Mouse (Mus musculus): ENCODE measurements around the gene Pin4. TPM values are rescaled to one million over a fixed set of nuclear protein-coding genes. Genes with fewer than 3 reads are reported as not detected.

Gene Pin4
- 52.7 and 65.9 TPM in 2 replicates for polyA plus RNA-seq (2016; fragmentation: Nextera tagmentation; extraction: Ambion mirVana)

GRCm38 (mm10) chrX:102119042-102119864, at the start of gene Pin4:
TSS of gene Pin4 (plus strand) at chrX:102119447.
- Histone ChIP-seq H3K4me2 (peak within 1 kb of the TSS; percentile 68), H3K9me3 (replicated peaks) (no peaks in the 10 kb centered on the region), H3K4me3 (peak within 1 kb of the TSS; percentile 74), H3K27me3 (replicated peaks) (peaks cover 24% of the 10 kb centered on the region), H3K36me3 (peaks cover 25% of the 10 kb centered on the region), H3K27ac (peak within 1 kb of the TSS; percentile 48; the same call in 1 of the 2 replicates), H3K9ac (peak within 1 kb of the TSS; percentile 74), H3K4me1 (peaks cover 16% of the 10 kb centered on the region)
- peak; percentile 100 for ATAC-seq
- 5% methylated on average over 30 of the region's 30 CpGs for WGBS (ENCODE audit: insufficient replicate concordance)

GRCm38 (mm10) chrX:102070591-102071471, 48.4 kb upstream of the Pin4 start, which contains the start of gene Rtl5:
TSS of gene Rtl5 (minus strand) at chrX:102071304.
- Histone ChIP-seq H3K4me1 (no peaks in the 10 kb centered on the region), H3K36me3 (no peaks in the 10 kb centered on the region), H3K9me3 (replicated peaks) (no peaks in the 10 kb centered on the region), H3K4me2 (peak within 1 kb of the TSS; percentile 65), H3K9ac (peak within 1 kb of the TSS; percentile 27; the same call in 1 of the 2 replicates), H3K27ac (no peak within 1 kb of the TSS), H3K27me3 (replicated peaks) (peaks cover 85% of the 10 kb centered on the region), H3K4me3 (peak within 1 kb of the TSS; percentile 45)
- WGBS (ENCODE audit: insufficient replicate concordance) = 10% methylated on average over 60 of the region's 61 CpGs
- ATAC-seq = peak; percentile 59

GRCm38 (mm10) chrX:102071517-102071916, 47.7 kb upstream of the Pin4 start:
- Histone ChIP-seq H3K27ac (no peak overlapping the region), H3K27me3 (replicated peaks) (peaks cover 85% of the 10 kb centered on the region), H3K36me3 (no peaks in the 10 kb centered on the region), H3K4me2 (peak overlapping the region; percentile 65), H3K9me3 (replicated peaks) (no peaks in the 10 kb centered on the region), H3K4me3 (peak overlapping the region; percentile 45; the same call in 1 of the 2 replicates), H3K9ac (no peak overlapping the region), H3K4me1 (no peaks in the 10 kb centered on the region)
- no peak for ATAC-seq
- 20% methylated on average over 2 of the region's 2 CpGs for WGBS (ENCODE audit: insufficient replicate concordance)

- no peak overlapping the region for H3K27ac ChIP-seq
- H3K4me1 ChIP-seq = no peaks in the 10 kb centered on the region
- no peak overlapping the region for H3K4me3 ChIP-seq
- 73% methylated on average over 14 of the region's 14 CpGs for WGBS (ENCODE audit: insufficient replicate concordance)
- no peaks in the 10 kb centered on the region for H3K9me3 ChIP-seq (replicated peaks)
- H3K36me3 ChIP-seq = no peaks in the 10 kb centered on the region
- H3K4me2 ChIP-seq = no peak overlapping the region
- no peak for ATAC-seq
- H3K27me3 ChIP-seq (replicated peaks) = peaks cover 71% of the 10 kb centered on the region
- no peak overlapping the region for H3K9ac ChIP-seq
Observed at GRCm38 (mm10) chrX:102073605-102074325, 45.5 kb upstream of the Pin4 start.

- Histone ChIP-seq H3K27ac (no peak overlapping the region), H3K4me2 (no peak overlapping the region), H3K27me3 (replicated peaks) (peaks cover 70% of the 10 kb centered on the region), H3K4me3 (no peak overlapping the region), H3K9me3 (replicated peaks) (no peaks in the 10 kb centered on the region), H3K4me1 (no peaks in the 10 kb centered on the region), H3K9ac (no peak overlapping the region), H3K36me3 (no peaks in the 10 kb centered on the region)
- ATAC-seq = no peak
- WGBS (ENCODE audit: insufficient replicate concordance) = 74% methylated on average over 5 of the region's 5 CpGs
Observed at GRCm38 (mm10) chrX:102074435-102074834, 44.8 kb upstream of the Pin4 start.

- no peak overlapping the region for H3K4me2 ChIP-seq
- no peak for ATAC-seq
- 83% methylated on average over 4 of the region's 4 CpGs for WGBS (ENCODE audit: insufficient replicate concordance)
- no peaks in the 10 kb centered on the region for H3K9me3 ChIP-seq (replicated peaks)
- no peaks in the 10 kb centered on the region for H3K4me1 ChIP-seq
- no peak overlapping the region for H3K9ac ChIP-seq
- no peak overlapping the region for H3K4me3 ChIP-seq
- H3K36me3 ChIP-seq = no peaks in the 10 kb centered on the region
- H3K27me3 ChIP-seq (replicated peaks) = peaks cover 62% of the 10 kb centered on the region
- H3K27ac ChIP-seq = no peak overlapping the region
Observed at GRCm38 (mm10) chrX:102075158-102075557, 44.1 kb upstream of the Pin4 start.

- Histone ChIP-seq H3K4me2 (no peak overlapping the region), H3K9me3 (replicated peaks) (no peaks in the 10 kb centered on the region), H3K27me3 (replicated peaks) (peaks cover 47% of the 10 kb centered on the region), H3K36me3 (no peaks in the 10 kb centered on the region), H3K9ac (no peak overlapping the region), H3K27ac (no peak overlapping the region), H3K4me3 (no peak overlapping the region), H3K4me1 (no peaks in the 10 kb centered on the region)
- 66% methylated on average over 7 of the region's 7 CpGs for WGBS (ENCODE audit: insufficient replicate concordance)
- no peak for ATAC-seq
Observed at GRCm38 (mm10) chrX:102076886-102077765, 42.1 kb upstream of the Pin4 start.

- ATAC-seq = no peak
- Histone ChIP-seq H3K4me2 (no peak overlapping the region), H3K27ac (no peak overlapping the region), H3K4me1 (no peaks in the 10 kb centered on the region), H3K4me3 (no peak overlapping the region), H3K27me3 (replicated peaks) (peaks cover 29% of the 10 kb centered on the region), H3K36me3 (no peaks in the 10 kb centered on the region), H3K9me3 (replicated peaks) (no peaks in the 10 kb centered on the region), H3K9ac (no peak overlapping the region)
- 67% methylated on average over 10 of the region's 10 CpGs for WGBS (ENCODE audit: insufficient replicate concordance)
Observed at GRCm38 (mm10) chrX:102081076-102081475, 38.2 kb upstream of the Pin4 start.

- Histone ChIP-seq H3K27ac (no peak overlapping the region), H3K4me1 (no peaks in the 10 kb centered on the region), H3K4me2 (no peak overlapping the region), H3K4me3 (no peak overlapping the region), H3K9me3 (replicated peaks) (no peaks in the 10 kb centered on the region), H3K27me3 (replicated peaks) (peaks cover 34% of the 10 kb centered on the region), H3K9ac (no peak overlapping the region), H3K36me3 (no peaks in the 10 kb centered on the region)
- ATAC-seq = no peak
- WGBS (ENCODE audit: insufficient replicate concordance) = 48% methylated on average over 7 of the region's 7 CpGs
Observed at GRCm38 (mm10) chrX:102081573-102082279, 37.5 kb upstream of the Pin4 start.

- H3K36me3 ChIP-seq = no peaks in the 10 kb centered on the region
- 57% methylated on average over 5 of the region's 5 CpGs for WGBS (ENCODE audit: insufficient replicate concordance)
- no peak overlapping the region for H3K4me3 ChIP-seq
- H3K27me3 ChIP-seq (replicated peaks) = peaks cover 31% of the 10 kb centered on the region
- no peak overlapping the region for H3K4me2 ChIP-seq
- no peaks in the 10 kb centered on the region for H3K4me1 ChIP-seq
- H3K9ac ChIP-seq = no peak overlapping the region
- no peak for ATAC-seq
- H3K9me3 ChIP-seq (replicated peaks) = no peaks in the 10 kb centered on the region
- no peak overlapping the region for H3K27ac ChIP-seq
Observed at GRCm38 (mm10) chrX:102082340-102082739, 36.9 kb upstream of the Pin4 start.
